Mouse (Mus musculus): ENCODE measurements around the gene Hand2. TPM values are rescaled to one million over a fixed set of nuclear protein-coding genes. Genes with fewer than 3 reads are reported as not detected.

Gene Hand2
- total and polyA plus RNA-seq, 2 experiments from 2014 or later, result 11.7 to 39.5 TPM

DNA sequence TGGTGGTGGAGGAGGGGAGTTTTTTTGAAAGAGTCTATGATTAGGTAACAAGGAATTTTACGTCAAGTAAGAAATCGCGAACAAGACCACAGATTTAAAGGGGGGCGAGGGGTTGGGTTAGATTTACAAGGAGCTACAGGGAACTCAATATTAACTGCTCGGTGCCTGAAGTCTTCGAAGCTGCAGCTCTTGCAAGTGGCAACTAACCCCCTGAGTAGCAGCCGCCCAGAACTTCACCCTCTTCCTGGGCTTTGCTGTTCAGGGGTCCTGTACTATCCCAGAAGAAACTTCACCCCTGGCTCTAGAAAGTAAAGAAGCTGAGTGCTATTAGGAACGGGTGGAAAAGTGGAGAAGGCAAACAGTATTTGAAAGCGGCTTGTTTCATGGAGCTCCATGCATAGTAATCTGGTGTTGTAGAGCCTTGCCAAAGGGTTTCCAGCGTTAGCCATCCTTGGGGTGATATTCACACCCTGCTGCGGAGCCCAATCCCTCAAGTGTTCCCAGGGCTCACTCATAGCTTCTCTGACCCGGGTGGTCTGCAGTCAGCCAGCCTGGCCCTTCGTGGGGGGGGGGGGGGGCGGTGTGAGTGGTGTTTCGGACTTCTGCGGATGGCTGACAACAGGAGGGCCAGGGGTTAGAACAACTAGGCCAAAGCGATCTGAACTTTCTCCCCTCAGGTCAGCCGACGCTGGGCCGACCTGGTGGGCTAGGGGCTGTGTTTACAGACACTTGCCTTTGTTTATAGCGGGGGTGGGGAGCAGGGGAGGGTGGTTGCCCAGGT lies 4.5 kb downstream of the Hand2 start:
- WGBS, result 12% methylated on average over 21 of the region's 21 CpGs
- TF ChIP-seq CTCF (IDR thresholded peaks at IDR 0.05; ENCODE audit: low read depth) (no peak), EP300 (IDR thresholded peaks at IDR 0.05; ENCODE audit: low read depth) (no peak)
- Histone ChIP-seq H3K4me3 (ENCODE audit: low read depth, low read length) (peak overlapping the region; percentile 98), H3K27me3 (ENCODE audit: control insufficient read depth, insufficient read depth, low read length) (no peaks in the 10 kb centered on the region), H3K9me3 (replicated peaks; ENCODE audit: control insufficient read depth, low read length) (no peaks in the 10 kb centered on the region), H3K9ac (replicated peaks; ENCODE audit: low read depth, low read length) (peak overlapping the region; percentile 100), H3K36me3 (replicated peaks; ENCODE audit: control insufficient read depth, insufficient read depth, low read length) (peaks cover 4% of the 10 kb centered on the region; the same call in 1 of the 2 replicates), H3K27ac (ENCODE audit: low read depth) (peak overlapping the region; percentile 98), H3K4me1 (ENCODE audit: control insufficient read depth, insufficient read depth) (peaks cover 22% of the 10 kb centered on the region), H3K4me2 (ENCODE audit: low read depth, low read length) (peak overlapping the region; percentile 97)
- ATAC-seq (ENCODE audit: insufficient read depth, low read depth), result no peak
- DNase-seq (ENCODE audit: low spot score), result peak; percentile 66

DNA sequence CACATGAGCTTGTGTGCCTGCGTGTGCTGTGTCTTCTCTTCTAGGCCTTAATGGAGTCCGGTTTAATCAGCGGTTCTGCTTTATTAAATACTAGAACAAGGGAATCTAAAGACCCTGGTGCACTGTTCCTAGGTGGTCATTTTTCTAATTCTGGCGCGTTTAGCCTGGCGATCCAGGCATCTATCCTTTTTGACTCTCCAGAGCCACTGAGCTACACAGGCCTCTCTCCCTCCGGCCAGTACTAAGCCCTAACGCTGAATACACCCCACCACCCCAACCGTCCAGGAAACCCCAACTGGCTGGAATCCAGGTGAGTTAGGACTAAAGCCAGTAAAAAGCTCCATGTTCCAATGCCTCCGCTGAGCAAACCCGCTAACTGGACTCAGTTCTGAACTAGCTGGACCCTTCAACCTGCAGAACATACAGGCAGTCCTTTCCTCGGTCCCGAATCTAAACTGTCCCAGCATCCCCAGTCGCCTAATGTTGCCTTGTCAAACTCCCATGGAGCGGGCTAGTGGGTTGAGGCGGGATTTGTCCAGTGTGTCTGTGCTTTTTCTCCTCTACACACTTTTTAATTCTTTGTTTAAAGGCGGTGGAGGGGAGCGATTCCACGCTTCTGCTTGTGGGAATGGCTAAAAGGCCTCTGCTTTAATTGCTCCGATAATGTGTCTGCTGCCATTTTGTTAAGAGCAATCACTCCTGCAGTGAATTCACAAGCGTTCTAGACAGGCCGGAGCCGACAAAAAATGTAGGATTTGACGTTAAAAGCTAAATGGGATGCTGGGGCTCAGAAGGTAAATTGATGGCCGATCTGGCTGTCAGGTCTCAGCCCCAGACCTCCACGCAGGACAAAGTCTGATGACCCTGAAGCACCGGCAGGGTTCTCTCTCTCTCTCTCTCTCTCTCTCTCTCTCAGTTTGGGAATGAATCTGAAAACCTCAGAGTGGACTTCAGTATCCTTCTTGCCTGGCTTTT lies 5.6 kb downstream of the Hand2 start:
- DNase-seq (ENCODE audit: low spot score) (no peak), ATAC-seq (ENCODE audit: insufficient read depth, low read depth) (no peak)
- peak overlapping the region; percentile 98 for H3K4me3 ChIP-seq (ENCODE audit: low read depth, low read length)
- H3K36me3 ChIP-seq (replicated peaks; ENCODE audit: control insufficient read depth, insufficient read depth, low read length), result peaks cover 4% of the 10 kb centered on the region; the same call in 1 of the 2 replicates
- peak overlapping the region; percentile 100 for H3K9ac ChIP-seq (replicated peaks; ENCODE audit: low read depth, low read length)
- H3K27ac ChIP-seq (ENCODE audit: low read depth), result peak overlapping the region; percentile 98
- WGBS, result 13% methylated on average over 27 of the region's 27 CpGs
- H3K9me3 ChIP-seq (replicated peaks; ENCODE audit: control insufficient read depth, low read length), result no peaks in the 10 kb centered on the region
- no peak for TF ChIP-seq CTCF (IDR thresholded peaks at IDR 0.05; ENCODE audit: low read depth)
- 0 out of 2 replicates have a peak, but pooled peaks have one; percentile 6 for TF ChIP-seq EP300 (IDR thresholded peaks at IDR 0.05; ENCODE audit: low read depth)
- no peaks in the 10 kb centered on the region for H3K27me3 ChIP-seq (ENCODE audit: control insufficient read depth, insufficient read depth, low read length)
- H3K4me1 ChIP-seq (ENCODE audit: control insufficient read depth, insufficient read depth), result peaks cover 29% of the 10 kb centered on the region
- H3K4me2 ChIP-seq (ENCODE audit: low read depth, low read length), result peak overlapping the region; percentile 97

GRCm38 (mm10) chr8:57327281-57328160 lies 6.7 kb downstream of the Hand2 start:
- no peaks in the 10 kb centered on the region for H3K9me3 ChIP-seq (replicated peaks; ENCODE audit: control insufficient read depth, low read length)
- H3K9ac ChIP-seq (replicated peaks; ENCODE audit: low read depth, low read length), result peak overlapping the region; percentile 100
- H3K4me1 ChIP-seq (ENCODE audit: control insufficient read depth, insufficient read depth), result peaks cover 29% of the 10 kb centered on the region
- H3K27ac ChIP-seq (ENCODE audit: low read depth), result peak overlapping the region; percentile 98
- H3K4me2 ChIP-seq (ENCODE audit: low read depth, low read length), result peak overlapping the region; percentile 97
- H3K36me3 ChIP-seq (replicated peaks; ENCODE audit: control insufficient read depth, insufficient read depth, low read length), result peaks cover 4% of the 10 kb centered on the region; the same call in 1 of the 2 replicates
- H3K27me3 ChIP-seq (ENCODE audit: control insufficient read depth, insufficient read depth, low read length), result no peaks in the 10 kb centered on the region
- DNase-seq (ENCODE audit: low spot score) (peak; percentile 31), ATAC-seq (ENCODE audit: insufficient read depth, low read depth) (no peak)
- no peak for TF ChIP-seq CTCF (IDR thresholded peaks at IDR 0.05; ENCODE audit: low read depth)
- no peak for TF ChIP-seq EP300 (IDR thresholded peaks at IDR 0.05; ENCODE audit: low read depth)
- WGBS, result 9% methylated on average over 29 of the region's 29 CpGs
- H3K4me3 ChIP-seq (ENCODE audit: low read depth, low read length), result peak overlapping the region; percentile 40

- WGBS, result under 1% methylated on average over 42 of the region's 42 CpGs
- H3K36me3 ChIP-seq (replicated peaks; ENCODE audit: control insufficient read depth, insufficient read depth, low read length), result peaks cover 4% of the 10 kb centered on the region; the same call in 1 of the 2 replicates
- peak overlapping the region; percentile 100 for H3K9ac ChIP-seq (replicated peaks; ENCODE audit: low read depth, low read length)
- ATAC-seq (ENCODE audit: insufficient read depth, low read depth) (peak; percentile 84), DNase-seq (ENCODE audit: low spot score) (peak; percentile 91)
- H3K9me3 ChIP-seq (replicated peaks; ENCODE audit: control insufficient read depth, low read length), result no peaks in the 10 kb centered on the region
- peak overlapping the region; percentile 40 for H3K4me3 ChIP-seq (ENCODE audit: low read depth, low read length)
- H3K4me1 ChIP-seq (ENCODE audit: control insufficient read depth, insufficient read depth), result peaks cover 29% of the 10 kb centered on the region
- H3K4me2 ChIP-seq (ENCODE audit: low read depth, low read length), result peak overlapping the region; percentile 97
- TF ChIP-seq EP300 (IDR thresholded peaks at IDR 0.05; ENCODE audit: low read depth), result peak; percentile 68
- no peak for TF ChIP-seq CTCF (IDR thresholded peaks at IDR 0.05; ENCODE audit: low read depth)
- peak overlapping the region; percentile 98 for H3K27ac ChIP-seq (ENCODE audit: low read depth)
- H3K27me3 ChIP-seq (ENCODE audit: control insufficient read depth, insufficient read depth, low read length), result no peaks in the 10 kb centered on the region
Measured at GRCm38 (mm10) chr8:57328161-57328920, 7.6 kb downstream of the Hand2 start.
